Mouse (Mus musculus) urinary bladder, postnatal 4 days (tissue): Measurements from ENCODE around the gene Efnb1.
"Not testable (repeated sequence)": the region's sequence is repeated elsewhere in the genome, so short reads cannot be mapped to it uniquely, and the experiment has no call there.

Experiments used
- DNase-seq, 2 experiments: peaks; one replicate each; pipeline ENCODE4 v3.0.0; 2021 to 2022; ENCODE audit warnings: low spot score in 2 of 2

Efnb1 gene

DNA sequence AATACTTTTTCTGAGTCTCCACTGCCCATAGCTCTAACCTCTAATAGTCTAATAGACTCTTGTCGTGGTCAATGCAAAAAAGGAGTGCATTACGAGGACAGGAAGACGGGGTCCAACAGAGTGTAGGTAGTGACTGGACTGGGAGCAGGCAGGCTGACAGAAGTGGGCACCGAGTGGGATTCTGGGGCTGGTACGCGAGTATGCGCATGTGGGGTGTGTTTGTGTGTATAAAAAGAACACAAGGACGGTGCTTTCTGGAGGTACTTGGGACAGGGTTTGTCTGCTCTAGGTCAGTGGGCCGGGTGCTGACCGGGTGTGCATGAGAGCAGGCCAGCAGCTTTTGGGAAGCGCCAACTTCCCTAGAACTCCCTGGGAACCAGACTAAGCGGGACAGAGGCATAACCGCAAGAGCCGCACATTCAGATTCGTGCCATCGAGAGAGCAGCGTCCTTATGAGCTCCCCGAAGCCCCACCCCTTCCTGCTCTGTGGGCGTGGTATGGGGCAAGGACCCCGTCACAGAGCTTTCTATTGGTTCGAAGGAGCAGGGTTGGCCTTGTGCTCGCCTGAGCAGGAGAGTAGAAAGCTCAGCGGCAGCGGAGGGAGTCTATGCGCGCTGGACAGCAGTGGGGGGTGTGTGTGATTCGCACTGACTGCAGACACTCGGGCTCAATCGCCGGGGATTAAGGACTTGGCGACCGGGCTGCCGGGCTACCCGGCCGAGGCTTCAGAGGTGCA is at the start of gene Efnb1:
TSS of gene Efnb1 (plus strand) at position 608 of the 736 bp plus-strand sequence.
- DNase-seq = peak; percentile 88

DNA sequence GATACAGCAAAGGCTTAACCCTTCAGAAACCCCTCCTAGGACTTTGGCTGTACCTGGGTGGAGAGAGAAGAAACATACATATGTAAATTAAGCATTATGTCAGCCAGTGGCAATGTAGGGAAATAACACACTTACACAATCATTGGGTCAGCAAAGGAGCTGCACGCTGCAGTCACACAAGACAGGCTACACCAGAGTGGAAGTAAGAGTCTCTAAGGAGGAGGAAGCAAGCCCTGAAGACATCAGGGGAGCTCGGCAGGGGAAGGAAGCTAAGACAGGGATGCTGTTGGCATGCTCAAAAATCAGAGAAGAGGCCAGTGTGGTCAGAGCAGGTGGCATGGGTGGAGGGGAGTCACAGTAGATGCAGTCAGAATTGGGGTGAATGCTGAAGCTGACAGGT is 43.2 kb upstream of the Efnb1 start:
- DNase-seq = no peak

DNA sequence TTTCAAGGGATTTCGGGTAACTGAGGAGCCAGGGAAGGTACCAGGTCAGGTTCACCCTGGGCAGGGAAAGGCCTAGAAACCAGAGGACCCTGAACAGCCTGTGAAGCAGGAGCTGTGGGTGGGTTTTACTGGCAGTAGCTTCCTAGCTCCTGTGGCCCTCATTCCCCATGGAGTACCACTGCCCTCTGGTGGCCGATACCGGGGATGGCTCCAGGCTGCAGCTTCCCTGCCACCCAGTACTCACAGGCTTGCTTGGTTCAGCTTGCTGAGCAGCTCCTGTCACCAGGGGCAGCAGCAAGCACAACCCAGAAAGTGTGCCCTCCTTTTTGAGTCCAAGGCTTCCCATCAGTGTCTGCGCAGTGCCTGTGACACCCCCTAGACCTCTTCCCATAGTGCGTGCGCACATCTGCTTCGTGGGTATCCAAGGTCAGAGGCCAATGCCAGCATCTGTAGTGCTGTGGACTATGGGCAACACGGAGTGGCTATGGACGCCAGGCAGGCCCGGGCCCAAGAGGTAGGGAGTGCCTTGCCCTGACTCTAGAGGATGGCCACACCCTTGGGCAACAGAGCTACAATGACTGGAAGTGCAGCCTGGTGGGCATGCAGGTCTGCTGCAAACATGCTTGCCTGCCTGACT is 24.7 kb upstream of the Efnb1 start:
- DNase-seq = not testable (repeated sequence)

DNA sequence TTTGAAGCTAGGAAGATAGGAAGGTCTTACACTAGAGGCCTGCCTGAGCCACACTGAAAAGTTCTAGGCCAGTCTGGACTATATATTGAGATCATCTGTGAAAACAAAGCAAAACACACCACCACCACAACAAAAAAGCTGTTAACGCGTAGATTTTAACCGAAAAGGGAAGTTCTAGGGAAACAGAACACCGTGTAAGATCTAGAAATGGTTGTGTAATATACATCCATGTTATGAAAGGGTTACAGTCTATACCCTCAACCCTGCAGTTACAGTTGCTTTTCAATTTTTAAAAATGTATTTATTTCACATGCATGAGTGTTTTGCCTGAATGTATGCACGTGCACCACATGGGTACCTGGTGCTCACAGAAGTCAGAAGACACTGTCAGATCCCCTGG is 16.4 kb upstream of the Efnb1 start:
- DNase-seq = no peak

DNA sequence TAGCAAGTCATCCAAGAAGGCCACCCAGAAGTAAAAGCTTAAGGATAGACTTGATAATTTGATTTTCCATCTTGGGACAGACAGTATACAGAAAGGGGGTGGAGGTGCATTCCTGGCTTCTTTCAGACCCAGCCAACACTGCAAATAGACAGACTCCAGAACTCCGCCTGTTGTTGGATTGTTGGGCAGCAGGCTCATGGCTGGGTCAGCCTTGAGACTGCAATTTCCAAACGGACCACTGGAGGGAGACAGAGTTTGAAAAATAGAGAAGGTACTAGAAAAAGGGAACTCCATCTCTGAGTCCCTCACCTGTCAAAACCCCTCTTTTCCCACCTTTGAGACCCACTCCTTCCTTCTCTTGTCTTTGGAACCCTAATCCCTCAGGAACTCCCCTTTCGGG is 5.9 kb upstream of the Efnb1 start:
- DNase-seq = peak; percentile 45 to 80

DNA sequence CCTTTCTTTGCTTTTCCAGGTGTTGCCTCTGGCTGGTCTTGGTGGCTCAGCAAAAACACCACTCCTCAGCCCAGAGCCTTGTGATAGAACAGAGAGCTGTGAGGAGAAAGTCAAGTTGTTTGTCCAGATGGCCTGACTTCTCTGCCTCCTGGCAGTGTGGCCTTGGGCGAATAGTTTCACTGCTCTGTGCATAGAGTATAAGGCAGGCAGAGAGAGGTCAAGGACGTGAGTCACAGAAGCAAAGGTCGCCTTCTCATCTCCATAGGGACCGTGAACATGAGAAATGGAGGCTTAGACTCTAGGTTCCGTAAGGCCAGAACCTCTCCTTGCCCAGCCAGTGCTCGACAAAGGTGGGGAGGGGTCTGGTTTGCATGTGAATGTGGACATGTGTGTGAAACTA is 3.4 kb upstream of the Efnb1 start:
- DNase-seq = no peak

DNA sequence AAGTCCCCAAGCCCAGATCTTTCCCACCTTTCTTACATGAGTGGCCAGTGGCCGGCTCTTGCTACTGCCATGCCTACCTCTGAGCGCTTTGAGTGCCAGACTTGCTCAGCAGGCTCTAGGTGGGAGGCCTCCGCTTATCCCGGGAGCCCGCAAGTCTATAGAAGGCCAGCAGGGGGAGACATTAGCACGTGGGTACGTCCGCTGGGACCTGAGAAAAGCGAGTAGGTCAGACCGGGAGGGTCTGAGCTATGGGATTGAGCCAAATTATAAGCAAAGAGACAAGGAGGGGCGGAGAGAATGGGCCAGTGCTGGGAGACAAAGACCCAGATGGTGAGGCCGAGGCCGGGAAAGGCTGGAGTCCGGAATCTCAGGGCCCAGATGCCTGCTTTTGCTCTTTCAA is 1.0 kb upstream of the Efnb1 start:
- DNase-seq = peak; percentile 70 to 79

DNA sequence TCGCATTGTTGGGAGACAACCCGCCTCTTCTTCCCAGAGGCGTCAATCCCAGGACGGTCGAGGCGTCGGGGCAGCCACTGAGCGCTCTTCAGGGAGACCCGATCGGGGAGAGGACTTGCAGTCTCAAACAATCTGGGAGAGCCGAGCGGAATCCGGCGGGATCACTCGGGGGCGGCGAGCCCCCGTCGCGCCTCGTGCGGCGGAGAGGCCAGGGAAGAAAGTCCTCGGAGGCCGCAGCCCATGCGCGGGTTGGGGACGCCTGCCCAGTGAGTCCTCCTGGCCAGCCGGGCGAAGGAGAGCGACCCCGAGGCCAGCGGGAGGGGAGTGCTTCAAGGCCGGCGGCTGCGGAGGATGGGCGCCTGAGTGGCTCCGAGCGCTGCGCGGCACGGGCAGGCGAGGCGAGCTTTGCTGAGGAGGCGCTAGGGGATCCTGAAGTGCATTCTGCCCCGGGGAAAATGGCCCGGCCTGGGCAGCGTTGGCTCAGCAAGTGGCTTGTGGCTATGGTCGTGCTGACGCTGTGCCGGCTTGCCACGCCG is 569 bp downstream of the Efnb1 start:
- no peak for DNase-seq

DNA sequence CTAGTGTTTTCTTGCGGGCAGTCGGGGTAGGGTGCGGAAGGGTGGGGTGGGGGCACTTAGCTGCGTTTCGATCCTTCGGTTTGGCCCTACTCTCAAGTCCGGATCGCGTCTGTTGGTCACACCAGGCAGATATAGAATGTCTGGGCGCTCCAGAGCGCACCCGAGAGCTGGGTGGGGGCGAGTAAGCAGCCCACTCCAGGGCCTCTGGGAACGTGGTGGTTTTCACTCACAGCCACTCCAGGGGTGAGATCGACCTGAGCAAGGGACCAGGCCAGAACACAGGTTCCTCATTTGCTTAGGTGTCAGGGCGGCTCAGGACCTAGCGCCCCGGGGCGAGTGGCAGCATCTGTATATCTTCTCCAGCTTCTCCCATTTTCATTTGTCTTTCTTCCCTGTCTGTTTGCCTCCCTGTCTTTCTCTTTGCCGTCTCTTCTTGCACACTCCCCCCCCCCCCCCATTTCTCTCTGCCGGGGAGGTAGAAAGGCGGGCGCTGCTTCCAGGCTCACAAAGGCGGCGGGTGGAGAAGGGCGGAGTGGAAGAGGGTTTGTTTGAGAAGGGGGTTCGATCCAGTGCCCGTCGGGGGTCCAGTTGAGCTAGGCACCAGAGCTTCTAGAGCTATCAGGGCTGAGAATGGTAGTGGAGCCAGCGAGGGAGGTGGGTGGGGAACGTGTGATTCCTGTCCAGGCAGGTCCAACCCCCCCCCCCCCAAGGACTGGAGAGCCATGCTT is 1.4 kb downstream of the Efnb1 start:
- no peak for DNase-seq

DNA sequence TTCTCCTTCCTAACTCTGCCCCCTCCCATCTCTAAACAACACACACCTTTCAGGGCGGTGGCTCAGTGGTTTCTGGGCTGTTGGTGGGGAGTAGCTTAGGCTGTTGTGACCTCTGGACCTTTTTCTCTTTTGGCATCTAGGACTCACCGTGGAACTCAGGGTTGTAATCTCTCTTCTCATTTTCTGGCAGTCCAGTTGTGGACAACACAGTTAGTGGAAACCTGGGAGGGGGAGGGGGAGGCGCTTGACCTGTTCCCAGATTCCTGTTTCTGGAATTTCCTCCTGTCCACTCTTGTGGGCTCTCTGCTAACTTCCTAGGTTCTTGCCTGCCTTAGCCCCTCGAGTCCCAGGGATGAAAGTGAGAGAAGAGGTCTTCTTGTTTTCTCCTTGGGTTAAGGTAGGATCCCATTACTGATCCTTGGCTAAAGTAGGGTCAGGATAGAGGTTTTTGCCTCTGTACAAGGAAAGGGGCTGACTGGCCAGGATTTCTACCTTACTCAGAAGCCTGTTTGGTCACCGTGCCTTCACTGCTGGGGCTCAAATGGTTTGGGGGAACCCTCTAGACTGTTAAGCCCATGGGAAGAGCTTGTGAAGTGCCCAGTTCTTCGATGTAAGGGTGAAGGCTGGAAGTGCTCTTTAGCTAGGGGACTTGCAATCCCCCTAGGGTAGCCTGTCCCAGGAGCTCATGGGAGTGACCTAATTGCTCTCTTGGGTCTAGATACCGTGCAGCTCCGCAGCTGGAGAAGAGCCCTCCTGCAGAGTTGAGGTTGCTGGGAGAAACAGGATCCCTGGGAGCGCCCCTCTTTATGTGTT is 2.2 kb downstream of the Efnb1 start:
- DNase-seq = no peak

DNA sequence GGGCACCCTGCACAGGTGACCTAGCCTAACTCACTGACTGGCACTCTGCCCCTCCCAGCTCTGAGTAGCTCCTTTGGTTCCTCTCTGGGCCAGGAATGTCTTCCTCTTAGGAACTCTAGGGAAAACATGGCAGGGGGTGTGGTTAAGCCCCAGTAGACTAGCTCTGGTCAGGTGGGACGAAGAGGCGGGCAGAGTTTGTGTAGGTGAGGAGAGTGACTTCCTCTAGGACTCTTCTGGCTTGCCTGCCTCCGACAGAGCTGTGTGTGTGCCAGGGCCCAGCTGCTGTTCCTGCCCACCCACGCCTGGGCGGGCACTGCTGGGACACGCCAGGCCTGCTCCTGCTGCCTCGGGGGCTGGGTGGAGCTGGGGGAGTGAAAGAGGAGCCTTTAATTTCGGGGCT is 5.1 kb downstream of the Efnb1 start:
- DNase-seq = no peak

DNA sequence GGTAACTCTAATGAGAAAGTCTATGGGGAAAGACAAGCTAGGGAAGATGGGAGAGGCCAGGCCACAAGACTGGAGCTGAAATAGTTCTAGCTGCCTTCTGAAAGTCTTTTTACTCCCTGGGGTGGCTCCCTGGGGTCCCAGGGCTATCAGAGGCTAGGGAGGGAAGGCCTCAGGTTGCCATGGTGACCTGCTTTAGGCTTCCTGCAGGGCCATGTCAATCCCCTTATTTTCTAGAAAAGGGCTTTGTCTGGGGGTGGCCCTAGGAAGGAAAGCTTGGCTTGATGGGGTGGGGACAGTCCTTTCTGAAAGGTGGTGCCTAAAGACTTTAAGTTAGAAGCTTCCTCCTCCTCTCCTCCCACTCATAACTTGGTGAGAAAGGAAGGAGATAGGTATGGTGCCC is 6.0 kb downstream of the Efnb1 start:
- DNase-seq = no peak

DNA sequence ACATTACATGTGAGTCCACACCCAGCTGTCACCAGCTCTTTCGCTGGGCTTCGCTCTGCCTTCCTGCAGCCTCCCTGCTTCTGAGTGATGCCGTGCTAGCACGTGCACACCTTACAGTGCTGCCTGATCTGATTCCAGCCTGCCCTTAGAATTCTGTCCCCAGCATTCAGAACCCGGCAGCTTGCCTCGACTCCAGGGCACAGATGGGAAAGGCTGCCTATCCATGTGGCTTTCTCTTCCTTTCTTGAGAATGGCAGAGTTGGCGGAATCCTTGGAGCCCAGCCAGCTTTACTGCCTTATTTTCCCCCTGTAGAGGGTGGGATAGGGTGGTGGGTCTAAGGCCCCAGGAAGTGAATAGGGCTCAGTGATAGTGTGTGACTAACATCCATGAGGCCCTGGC is 9.6 kb downstream of the Efnb1 start:
- no peak for DNase-seq

DNA sequence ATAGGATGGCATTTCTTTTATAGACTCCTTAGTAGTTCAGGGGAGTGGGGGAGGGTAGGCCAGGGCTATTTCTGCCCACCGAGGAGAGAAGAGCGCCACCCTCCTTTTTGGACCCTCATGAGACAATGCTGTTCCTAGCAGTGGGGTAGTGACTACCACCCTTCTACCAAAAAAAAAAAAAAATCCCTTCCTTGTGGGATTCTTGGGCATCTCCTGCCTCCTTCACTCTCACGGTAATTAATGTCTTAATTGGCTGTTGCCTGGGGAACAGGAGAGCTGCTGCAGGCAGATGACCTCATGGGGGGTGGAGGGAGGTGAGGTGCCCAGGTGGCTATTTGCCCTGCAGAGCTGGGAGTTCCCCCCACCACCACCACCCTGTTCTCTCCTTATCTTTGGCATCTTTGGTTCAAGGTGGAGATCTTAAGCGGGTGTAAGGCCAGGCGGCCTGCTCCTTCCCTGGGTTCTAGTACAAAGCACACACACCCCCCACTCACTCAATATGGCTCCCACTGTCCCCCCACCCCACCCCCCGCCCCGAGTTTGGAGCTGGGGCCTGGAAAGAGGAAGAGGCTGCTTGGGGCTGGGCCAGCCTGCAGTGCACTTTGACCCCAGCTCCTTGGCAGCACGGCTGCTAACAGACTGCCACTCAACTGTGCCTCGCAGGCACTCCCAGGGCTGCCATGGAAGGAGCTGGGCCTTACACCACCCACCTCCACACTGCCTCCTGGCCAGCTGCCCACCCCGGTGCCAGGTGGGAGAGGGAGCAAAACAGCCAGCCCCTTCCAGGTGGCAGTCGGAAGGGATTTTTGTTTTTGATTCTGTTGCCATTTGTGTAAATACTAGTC is 12.4 kb downstream of the Efnb1 start:
- DNase-seq = no peak

DNA sequence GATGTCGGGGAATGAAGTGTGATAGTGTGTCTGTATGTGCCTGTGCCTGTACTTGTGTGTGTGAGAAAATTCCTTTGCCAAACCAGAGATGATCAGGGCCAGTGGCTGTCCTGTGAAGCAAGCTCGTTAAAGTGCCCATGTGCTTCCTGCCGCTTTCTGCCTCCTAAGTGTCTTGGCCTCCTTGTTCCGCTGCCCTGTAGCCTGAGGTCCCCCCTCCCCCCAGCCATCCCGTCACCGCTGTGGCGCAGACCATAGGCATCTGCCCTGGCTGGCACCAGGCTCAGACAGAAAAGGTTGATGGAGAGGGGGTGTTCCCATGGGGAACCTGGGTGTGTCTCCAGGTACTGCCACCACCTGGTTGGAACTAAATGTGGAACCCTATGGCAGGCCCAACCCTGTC is 13.1 kb downstream of the Efnb1 start:
- DNase-seq = no peak

DNA sequence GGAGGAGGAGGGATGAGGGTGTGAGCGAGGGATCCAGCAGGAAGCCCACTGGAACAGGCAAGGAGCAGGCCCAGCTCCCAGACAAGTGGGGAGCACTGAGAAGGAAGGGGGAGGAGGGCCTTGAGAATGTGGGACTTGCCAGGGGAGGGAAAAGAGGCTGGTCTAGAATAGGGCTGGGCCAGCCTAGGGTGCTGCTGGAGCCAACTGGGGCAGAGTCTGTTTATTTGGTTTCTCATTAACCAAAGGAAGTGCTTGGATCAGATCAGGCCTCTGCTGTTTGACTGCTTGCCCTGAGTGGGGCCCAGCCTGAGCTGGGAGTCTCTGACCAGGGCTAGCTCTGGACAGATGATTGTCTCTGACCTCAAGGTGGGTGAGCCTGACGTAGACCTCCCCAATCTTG is 14.0 kb downstream of the Efnb1 start:
- no peak for DNase-seq

DNA sequence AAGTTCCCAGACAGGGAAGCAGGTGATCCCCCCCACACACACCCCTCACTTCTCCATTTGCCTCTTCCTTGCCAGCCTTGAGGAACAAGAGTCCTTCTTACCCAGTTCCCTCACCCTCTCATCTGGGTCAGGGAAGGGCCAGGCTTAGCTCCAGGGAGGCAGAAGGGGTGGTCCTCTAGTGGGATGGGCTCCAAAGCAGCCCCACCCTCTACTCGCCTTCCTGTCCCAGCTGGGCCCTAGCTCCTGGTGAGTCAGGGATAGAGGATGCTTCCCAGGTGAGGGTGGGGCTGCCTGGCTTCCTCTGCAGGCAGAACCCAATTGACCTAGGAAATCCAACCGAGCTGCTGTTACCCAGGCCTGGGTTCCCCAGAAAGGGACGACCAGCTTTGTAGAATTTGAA is 14.8 kb downstream of the Efnb1 start:
- DNase-seq = no peak

DNA sequence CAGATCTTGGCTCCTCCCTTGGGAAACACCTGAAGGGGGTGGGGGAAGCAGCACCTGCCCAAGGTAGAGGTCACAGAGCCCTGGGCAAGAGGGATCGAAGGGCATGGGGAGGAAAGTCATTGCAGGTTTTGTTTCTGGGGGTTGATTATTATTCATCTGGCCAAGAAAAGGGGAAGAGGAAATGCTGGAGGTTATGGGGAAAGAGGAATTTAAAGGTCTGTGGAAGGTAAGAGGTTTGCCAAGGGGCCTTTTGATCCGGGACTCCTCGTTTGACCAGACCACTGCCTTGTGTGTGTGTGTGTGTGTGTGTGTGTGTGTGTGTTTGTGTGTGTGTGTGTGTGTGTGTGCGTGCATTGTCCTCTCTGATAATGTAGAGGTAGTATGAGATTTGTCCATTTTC is 15.5 kb downstream of the Efnb1 start:
- no peak for DNase-seq

DNA sequence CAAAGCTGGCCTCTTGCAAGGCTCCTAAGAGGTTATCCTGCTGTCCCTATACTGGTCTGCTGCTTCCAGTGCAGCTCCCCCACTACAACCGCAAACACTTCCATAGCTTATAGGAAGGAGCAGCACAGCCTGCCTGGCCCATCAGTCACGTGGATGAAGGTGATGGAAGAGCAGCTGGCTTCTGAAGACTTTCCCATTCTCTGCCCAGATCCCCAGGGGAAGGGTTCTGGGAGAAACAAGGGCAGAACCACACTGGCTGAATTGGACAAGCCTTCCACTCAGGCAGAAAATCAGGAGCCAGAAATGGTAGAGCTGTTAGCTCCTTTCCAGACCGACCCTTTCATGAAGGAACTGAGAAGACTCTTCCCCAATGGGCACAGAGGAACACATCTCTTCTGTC is 16.2 kb downstream of the Efnb1 start:
- no peak for DNase-seq

DNA sequence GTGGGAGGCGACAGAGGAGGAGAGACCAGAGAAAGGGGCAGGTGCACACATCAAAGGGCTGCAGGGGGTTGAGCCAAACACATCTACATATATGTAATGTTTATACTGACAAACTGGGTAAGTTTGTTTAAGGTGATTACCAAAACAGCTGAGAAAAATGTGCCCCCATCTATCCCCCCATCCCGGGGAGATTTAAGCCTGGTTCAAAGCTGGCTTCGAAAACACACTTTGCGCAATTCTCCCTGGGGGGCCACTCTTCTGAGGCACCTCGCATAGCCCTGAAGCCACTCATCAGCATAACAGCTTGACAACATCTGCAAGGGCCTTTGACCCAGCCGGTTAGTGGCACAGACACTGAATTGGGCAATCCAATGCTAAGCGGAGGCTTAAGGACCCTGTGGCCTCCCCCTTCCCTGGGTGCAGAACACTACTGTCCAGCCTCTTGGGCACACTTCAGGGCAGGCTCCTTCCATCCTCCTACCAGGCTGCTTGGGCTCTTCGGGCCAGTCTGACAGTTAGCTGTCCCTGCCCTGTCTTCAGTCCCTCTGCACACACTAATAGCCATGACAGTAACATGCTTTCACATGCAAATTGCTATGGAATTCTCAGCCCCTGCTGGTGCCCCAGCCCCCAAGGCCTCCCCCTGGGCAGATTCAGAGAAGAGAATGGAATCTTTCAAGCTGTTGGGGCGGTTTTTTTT is 16.8 kb downstream of the Efnb1 start:
- no peak for DNase-seq
